Mouse (Mus musculus) T-cell, adult 2 months (primary cell): ENCODE measurements at regions not wholly inside any gene's neighbourhood (a gene's known extent, or its start where the extent isn't known, plus 50 kb on each side); places are given as distances from the start of the nearest gene placed in this dataset.
"Not testable (repeated sequence)": the region's sequence is repeated elsewhere in the genome, so short reads cannot be mapped to it uniquely, and the experiment has no call there.

Source experiments
- DNase-seq: peaks from one replicate; pipeline ENCODE4 v3.0.0; 2022; ENCODE audit warnings: low spot score

GRCm38 (mm10) chr9:33442266-33442665, 806.2 kb downstream of the Ets1 start:
- no peak for DNase-seq

- no peak for DNase-seq
Measured at GRCm38 (mm10) chr9:33445902-33446301, 809.9 kb downstream of the Ets1 start.

GRCm38 (mm10) chr9:33475106-33475505, 839.1 kb downstream of the Ets1 start:
- no peak for DNase-seq

- DNase-seq = no peak
Measured at GRCm38 (mm10) chr9:33482845-33483540, 847.0 kb downstream of the Ets1 start.

DNA sequence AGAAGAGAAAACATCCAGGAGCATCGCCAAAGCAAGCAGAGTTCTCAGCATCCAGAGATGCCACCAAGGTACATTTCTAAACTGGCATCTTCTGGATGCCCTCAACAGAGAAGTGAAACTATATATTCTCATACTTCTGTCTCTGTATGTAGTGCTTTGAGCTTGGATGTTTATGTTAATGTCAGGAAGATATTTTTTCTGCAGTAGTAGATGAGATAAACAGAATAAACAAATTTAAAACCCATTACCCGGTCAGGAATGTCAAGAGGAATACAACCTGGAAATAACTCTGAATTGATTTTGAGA, 847.5 kb downstream of the Ets1 start:
- no peak for DNase-seq

- no peak for DNase-seq
Measured at GRCm38 (mm10) chr9:33533101-33533810, 897.2 kb downstream of the Ets1 start.

DNA sequence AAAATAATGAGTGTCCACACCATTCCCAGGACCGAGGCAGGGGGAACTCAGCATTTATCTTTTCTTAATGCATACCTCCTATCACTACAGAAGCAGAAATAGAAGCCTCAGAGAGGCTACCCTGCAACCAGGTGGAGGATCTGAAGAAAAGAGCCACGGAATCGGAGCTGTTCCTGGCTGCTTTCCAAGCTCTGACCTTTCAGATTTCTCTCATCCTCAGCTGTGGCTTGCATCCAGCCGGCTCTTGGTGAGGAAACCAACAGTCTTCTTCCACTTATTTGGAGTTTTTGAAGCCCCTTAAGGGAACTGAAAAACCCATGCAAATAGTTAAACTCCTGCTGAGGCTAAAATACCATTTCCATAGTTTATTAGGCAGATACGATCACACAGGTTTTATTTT, 907.3 kb downstream of the Ets1 start:
- DNase-seq = no peak

- DNase-seq = no peak
Measured at GRCm38 (mm10) chr9:33546126-33546737, 910.2 kb downstream of the Ets1 start.

- DNase-seq = no peak
Measured at GRCm38 (mm10) chr9:33549395-33549794, 913.4 kb downstream of the Ets1 start.

DNA sequence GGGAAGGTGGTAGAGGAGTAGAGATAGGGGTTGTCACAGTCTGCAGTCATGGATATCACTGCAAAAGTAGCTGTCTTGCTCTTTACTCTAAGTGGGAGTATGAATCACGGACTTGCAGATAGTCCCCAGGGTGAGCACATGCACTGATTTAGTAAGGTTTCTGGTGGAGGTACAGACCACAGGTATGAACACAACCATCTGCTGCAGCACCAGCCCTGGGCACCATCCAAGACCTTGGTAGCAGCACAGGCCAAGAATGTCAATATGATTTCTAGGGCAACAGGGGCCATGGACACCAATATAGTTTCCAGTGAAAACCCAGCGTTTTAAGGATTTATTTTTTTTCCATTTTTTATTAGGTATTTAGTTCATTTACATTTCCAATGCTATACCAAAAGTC, 913.7 kb upstream of the Kirrel3 start:
- no peak for DNase-seq

GRCm38 (mm10) chr9:33611511-33611910, 874.2 kb upstream of the Kirrel3 start:
- DNase-seq = no peak

DNA sequence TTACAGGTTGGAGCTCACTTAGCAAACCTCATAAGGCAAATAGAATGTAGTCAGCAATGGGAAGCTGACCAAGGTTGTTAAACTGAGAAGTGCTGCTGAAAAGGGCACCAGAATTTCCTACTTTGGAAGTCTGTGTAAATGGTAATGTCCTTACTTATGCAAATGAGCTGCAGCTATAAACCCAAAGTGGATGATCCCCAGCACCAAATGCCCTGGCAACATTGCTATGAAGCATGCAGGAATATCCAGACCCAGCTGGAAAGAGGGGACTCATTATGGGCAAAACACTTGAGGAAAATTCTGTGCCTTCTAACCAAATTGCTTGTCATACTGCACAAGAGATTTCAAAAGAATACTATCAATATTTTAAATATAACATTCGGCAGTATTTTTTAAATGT, 861.3 kb upstream of the Kirrel3 start:
- no peak for DNase-seq

- DNase-seq = no peak
Measured at GRCm38 (mm10) chr9:33629731-33630473, 855.8 kb upstream of the Kirrel3 start.

GRCm38 (mm10) chr9:33662978-33663377, 822.7 kb upstream of the Kirrel3 start:
- no peak for DNase-seq

GRCm38 (mm10) chr9:33681129-33681528, 804.6 kb upstream of the Kirrel3 start:
- DNase-seq = no peak

DNA sequence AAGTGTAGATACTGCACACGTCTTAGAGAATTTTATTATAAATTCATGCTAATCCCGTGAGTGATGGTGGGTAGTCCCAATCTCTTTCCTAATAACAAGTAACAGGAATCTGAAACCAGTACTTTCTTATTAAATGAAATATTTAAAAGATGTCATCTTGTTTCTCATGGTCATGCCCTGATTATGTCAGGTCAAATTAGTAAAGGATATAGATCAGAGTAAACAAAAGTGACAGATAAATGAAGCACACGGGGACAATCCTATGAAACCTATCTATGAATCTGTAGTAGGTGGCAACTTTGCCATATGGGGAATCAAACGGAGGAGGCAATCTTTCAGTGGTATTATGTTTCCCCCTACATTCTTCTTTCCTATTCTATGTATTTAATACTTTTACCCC, 794.0 kb upstream of the Kirrel3 start:
- DNase-seq = no peak

GRCm38 (mm10) chr9:33717614-33718013, 768.1 kb upstream of the Kirrel3 start:
- DNase-seq = no peak

- no peak for DNase-seq
Measured at GRCm38 (mm10) chr9:33724811-33725210, 760.9 kb upstream of the Kirrel3 start.

DNA sequence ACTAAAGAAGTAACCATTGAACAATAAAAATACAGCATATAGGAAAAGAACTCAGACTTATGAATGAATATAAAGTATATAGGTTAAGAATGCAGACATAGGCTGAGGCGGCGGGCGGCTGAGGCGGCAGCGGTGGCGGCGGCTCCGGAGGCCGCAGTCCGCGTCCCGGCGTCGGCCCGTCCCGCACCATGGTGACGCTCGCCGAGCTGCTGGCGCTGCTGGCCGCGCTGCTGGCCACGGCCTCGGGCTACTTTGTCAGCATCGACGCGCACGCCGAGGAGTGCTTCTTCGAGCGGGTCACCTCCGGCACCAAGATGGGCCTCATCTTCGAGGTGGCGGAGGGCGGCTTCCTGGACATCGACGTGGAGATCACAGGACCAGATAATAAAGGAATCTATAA, 757.6 kb upstream of the Kirrel3 start:
- not testable (repeated sequence) for DNase-seq

GRCm38 (mm10) chr9:33760701-33761100, 725.0 kb upstream of the Kirrel3 start:
- DNase-seq = no peak

DNA sequence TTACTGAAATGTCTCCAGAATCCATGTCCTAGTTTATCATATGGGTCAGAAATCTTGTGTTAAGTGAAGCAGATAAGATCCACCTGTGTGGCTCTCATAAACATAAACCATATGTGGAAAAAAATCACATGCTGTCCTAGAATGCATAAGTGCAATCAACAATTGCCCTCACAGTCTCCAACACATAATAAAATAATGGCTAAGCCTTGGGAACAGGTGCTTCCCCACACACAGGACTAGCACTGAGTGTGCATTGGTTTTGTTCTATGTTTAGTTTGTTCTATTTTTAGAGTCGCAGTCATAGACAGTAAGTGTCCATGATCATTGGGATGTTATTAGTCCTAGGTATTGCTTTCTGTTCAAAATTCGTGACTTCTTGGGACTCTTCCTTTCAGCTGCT, 719.5 kb upstream of the Kirrel3 start:
- DNase-seq = no peak

DNA sequence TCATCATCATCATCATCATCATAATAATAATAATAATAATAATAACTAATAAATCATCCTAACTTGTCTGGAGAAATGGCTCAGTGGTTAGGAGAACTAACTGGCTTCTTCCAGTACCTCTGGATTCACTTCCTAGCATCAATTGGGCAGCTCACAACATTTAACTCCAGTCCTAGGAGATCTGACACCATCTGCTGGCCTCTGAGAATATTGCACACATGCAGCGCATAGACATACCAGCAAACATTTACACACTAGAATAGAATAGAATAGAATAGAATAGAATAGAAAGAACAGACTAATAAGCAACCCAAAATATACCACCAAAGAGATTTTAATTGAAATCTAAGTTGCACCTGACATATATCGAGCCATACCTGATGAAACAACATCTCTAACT, 715.9 kb upstream of the Kirrel3 start:
- DNase-seq = no peak

DNA sequence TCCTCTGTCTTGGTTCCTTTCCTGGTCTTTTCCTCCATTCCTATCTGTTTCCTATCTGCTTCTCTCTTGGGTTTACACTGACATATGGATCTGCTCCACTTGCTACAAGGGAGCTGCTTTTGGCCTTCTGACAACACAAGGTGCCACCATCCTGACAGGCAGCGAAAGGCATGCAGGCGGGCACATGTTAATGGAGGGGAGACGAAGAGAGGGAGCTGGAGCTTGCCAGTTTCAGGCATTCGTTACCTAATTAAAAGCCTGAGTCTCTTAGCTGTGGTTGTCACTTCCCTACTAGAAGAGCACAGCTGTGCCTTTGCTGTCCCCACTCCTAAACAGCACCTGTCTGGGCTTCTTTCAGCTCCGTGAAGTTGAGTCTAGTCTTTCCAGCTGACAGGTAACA, 711.5 kb upstream of the Kirrel3 start:
- DNase-seq = no peak
